Mouse (Mus musculus) hindbrain, embryonic 13.5 days (tissue): ENCODE results near the gene Gm45808. TPM values are rescaled to one million over a fixed set of nuclear protein-coding genes. Genes with fewer than 3 reads are reported as not detected.

Experiments used
- ATAC-seq: fragments of 200-750 bp; cut with Nextera tagmentation; 2 replicates; pipeline ENCODE4 v1.8.0; 2017; ENCODE audit warnings: moderate TSS enrichment; ENCODE audit not compliant: low FRiP score
- H3K27ac ChIP-seq: fragments of 300-500 bp; sonication (generic); 2 replicates; pipeline ENCODE4 v1.5.1; 2015; ENCODE audit warnings: inconsistent platforms, mild to moderate bottlenecking, moderate library complexity
- H3K27me3 ChIP-seq: fragments of 300-500 bp; sonication (generic); 2 replicates; pipeline ENCODE4 v1.6.1; 2015; ENCODE audit warnings: mild to moderate bottlenecking, inconsistent platforms
- H3K36me3 ChIP-seq: fragments of 300-500 bp; sonication (generic); 2 replicates; pipeline ENCODE4 v1.6.1; 2015; ENCODE audit warnings: mild to moderate bottlenecking, inconsistent platforms
- H3K4me1 ChIP-seq: fragments of 300-500 bp; sonication (generic); replicated peaks from 2 replicates; pipeline ENCODE4 v1.6.1; 2015; ENCODE audit warnings: inconsistent platforms
- H3K4me2 ChIP-seq: fragments of 300-500 bp; sonication (generic); 2 replicates; pipeline ENCODE4 v1.6.1; 2015; ENCODE audit warnings: inconsistent platforms, mild to moderate bottlenecking, moderate library complexity
- H3K4me3 ChIP-seq: fragments of 300-500 bp; sonication (generic); 2 replicates; pipeline ENCODE4 v1.5.1; 2015; ENCODE audit warnings: mild to moderate bottlenecking, inconsistent platforms
- H3K9ac ChIP-seq: fragments of 300-500 bp; sonication (generic); 2 replicates; pipeline ENCODE4 v1.6.1; 2015; ENCODE audit warnings: mild to moderate bottlenecking, inconsistent platforms
- H3K9me3 ChIP-seq: fragments of 300-500 bp; sonication (generic); 2 replicates; pipeline ENCODE4 v1.6.1; 2016; ENCODE audit warnings: inconsistent platforms
- WGBS: fragments of 180-500 bp; shearing (Covaris S2); methylation state at CpG from one replicate; pipeline ENCODE4 v1.1.7; 2015; 5-methylcytosine and 5-hydroxymethylcytosine counted together
- polyA plus RNA-seq: library from polyadenylated mRNA; unstranded; fragments of >200 nt; fragmentation: Nextera tagmentation; extraction: Ambion mirVana; gene quantifications from 2 replicates; pipeline ENCODE4 v1.2.1, GENCODE M21; 2015

Gm45808 gene
- polyA plus RNA-seq, 1 experiment from 2014 or later: not detected

DNA sequence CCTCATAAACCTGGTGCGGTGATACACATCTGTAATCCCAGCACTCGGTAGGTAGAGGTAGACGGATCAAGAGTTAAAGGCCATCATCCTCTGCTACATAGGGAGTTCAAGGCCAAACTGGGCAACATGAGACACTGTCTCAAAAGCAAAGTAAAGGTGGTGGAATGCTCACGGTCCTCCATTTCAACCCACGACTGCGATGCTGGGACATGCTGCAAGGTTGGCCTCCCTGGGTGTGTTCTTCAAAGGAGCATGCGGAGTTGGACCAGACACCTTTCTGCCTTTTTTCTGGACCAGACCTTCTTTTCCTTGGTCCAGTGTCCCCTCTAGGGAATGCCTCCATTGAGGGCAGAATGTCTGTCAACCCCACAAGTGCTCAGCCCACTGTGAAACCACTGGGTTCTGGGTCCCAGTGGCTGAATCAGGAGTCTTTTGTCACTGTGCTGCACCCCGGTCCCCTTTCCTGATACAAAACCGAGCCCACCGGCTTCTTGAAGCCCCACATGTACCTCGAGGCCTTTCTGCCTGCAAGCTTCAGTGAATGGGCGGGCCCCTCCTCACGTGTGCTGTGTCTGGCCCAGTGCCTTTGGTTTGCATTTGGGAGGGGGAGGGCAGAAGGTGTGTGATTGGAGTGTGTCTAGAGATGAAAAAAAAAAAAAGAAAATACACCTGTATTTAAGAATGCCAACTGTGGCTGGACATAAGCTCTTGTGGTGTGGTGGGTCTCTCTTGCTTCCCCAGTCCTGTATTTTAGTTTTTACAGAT, 30.5 kb downstream of the Gm45808 start:
- no peak for ATAC-seq
- Histone ChIP-seq H3K9ac (peak overlapping the region; percentile 95; the same call in 1 of the 2 replicates), H3K27me3 (no peaks in the 10 kb centered on the region), H3K27ac (peak overlapping the region; percentile 97), H3K9me3 (no peaks in the 10 kb centered on the region), H3K4me3 (no peak overlapping the region), H3K36me3 (peaks cover 58% of the 10 kb centered on the region), H3K4me1 (peaks cover 32% of the 10 kb centered on the region), H3K4me2 (no peak overlapping the region)
- 78% methylated on average over 13 of the region's 13 CpGs for WGBS

DNA sequence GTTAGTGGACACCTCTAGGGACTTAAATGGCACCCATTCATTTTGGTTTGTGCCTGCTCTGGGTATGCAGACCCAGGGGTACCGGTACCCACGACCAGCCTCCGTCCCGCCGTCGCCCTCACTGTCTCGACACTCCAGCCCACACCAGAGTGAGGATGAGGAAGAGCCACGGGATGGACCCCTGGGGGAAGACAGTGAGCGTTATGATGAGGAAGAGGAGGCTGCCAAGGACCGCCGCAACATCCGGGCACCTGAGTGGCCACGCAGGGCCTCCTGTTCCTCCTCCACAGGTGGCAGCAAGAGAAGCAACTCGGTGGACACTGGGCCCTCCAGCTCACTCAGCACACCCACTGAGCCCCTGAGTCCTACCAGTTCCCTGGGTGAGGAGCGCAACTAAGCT, 31.6 kb downstream of the Gm45808 start:
- ATAC-seq: no peak
- H3K4me2 ChIP-seq: no peak overlapping the region
- H3K4me1 ChIP-seq: peaks cover 21% of the 10 kb centered on the region
- H3K36me3 ChIP-seq: peaks cover 60% of the 10 kb centered on the region
- no peak overlapping the region for H3K4me3 ChIP-seq
- no peak overlapping the region for H3K9ac ChIP-seq
- no peaks in the 10 kb centered on the region for H3K9me3 ChIP-seq
- H3K27ac ChIP-seq: no peak overlapping the region
- 88% methylated on average over 15 of the region's 15 CpGs for WGBS
- no peaks in the 10 kb centered on the region for H3K27me3 ChIP-seq

DNA sequence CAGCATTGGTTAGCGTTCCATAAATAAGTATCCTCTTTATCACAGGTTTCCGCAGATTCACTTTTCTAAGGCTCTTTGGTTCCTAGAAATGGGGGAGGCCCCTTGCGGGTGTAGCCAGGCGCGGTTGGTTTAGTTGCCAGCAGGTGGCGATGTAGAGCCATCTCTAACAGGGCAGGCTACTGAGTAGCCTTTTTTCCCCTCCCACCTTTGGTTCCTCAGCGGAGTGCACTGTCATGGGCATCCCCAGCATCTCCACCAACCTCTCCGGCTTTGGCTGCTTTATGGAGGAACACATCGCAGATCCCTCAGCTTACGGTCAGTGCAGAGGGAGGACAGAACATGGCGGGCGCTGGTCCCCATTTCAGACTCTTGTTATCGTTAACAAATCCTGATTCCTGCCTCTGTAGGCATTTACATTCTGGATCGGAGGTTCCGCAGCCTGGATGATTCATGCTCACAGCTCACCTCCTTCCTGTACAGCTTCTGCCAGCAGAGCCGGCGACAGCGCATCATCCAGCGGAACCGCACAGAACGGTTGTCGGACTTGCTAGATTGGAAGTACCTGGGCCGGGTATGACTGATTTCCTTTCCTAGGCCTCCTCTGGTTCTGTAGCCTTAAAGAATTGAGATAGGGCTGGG, 35.1 kb downstream of the Gm45808 start:
- WGBS: 53% methylated on average over 23 of the region's 23 CpGs
- peaks cover under 1% of the 10 kb centered on the region; the same call in 1 of the 2 replicates for H3K4me1 ChIP-seq
- no peak overlapping the region for H3K27ac ChIP-seq
- peak; percentile 70 for ATAC-seq
- H3K9me3 ChIP-seq: no peaks in the 10 kb centered on the region
- H3K27me3 ChIP-seq: no peaks in the 10 kb centered on the region
- H3K36me3 ChIP-seq: peaks cover 60% of the 10 kb centered on the region
- H3K4me3 ChIP-seq: no peak overlapping the region
- H3K4me2 ChIP-seq: 0 out of 2 replicates have a peak overlapping the region, but pooled peaks have one; percentile 0
- peak overlapping the region; percentile 51; the same call in 1 of the 2 replicates for H3K9ac ChIP-seq

DNA sequence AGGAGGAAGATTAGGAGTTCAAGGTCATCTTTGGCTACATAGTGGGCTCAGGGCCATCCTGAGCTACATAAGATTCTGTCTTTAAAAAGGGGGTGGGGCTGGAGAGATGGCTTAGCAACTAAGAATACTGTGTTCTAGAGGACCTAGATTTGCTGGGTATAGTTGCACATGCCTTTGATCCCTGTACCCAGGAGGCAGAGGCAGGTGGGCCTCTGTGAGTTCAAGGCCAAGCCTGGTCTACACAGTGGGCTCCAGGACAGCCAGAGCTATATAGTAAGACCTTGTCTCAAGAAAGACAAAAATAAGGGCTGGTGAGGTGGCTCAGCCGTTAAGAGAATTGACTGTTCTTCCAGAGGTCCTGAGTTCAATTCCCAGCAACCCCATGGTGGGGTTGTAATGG, 36.6 kb downstream of the Gm45808 start:
- 90% methylated on average over 1 of the region's 1 CpGs for WGBS
- H3K9ac ChIP-seq: no peak overlapping the region
- no peaks in the 10 kb centered on the region for H3K27me3 ChIP-seq
- H3K4me1 ChIP-seq: no peaks in the 10 kb centered on the region
- H3K4me2 ChIP-seq: no peak overlapping the region
- no peak overlapping the region for H3K4me3 ChIP-seq
- H3K36me3 ChIP-seq: peaks cover 59% of the 10 kb centered on the region
- ATAC-seq: no peak
- no peaks in the 10 kb centered on the region for H3K9me3 ChIP-seq
- no peak overlapping the region for H3K27ac ChIP-seq

DNA sequence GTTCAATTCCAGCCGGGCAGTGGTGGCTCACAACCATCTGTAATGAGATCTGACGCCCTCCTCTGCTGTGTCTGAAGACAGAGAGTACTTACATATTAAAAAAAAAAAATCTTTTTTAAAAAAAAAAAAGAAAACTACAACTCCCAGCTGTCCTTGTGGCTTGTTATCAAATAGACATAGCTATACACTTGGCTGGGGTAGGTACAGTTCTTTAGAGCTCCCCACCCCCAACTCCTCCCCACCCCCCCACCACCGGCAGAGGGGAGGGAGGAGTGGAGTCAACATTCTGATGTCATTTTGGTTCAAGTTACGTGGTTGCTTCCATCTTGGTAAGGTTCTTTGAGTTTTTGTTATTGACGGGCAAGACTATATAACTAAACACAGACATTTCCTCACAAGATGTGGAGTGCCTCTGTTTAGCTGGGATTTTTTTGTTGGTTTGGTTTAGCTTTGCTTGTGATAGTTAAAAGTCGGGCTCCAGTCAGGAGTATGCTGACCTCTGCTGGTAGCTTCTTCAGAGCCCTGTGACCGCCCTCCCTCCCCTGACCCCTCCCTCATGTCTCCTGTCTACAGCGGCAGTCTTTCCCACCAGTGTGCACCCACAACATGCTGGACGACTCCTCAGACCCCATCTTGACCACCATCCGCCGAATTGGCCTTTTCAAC, 39.2 kb downstream of the Gm45808 start:
- Histone ChIP-seq H3K27me3 (no peaks in the 10 kb centered on the region), H3K4me3 (no peak overlapping the region), H3K27ac (no peak overlapping the region), H3K4me2 (no peak overlapping the region), H3K36me3 (peaks cover 65% of the 10 kb centered on the region), H3K9me3 (no peaks in the 10 kb centered on the region), H3K9ac (no peak overlapping the region), H3K4me1 (no peaks in the 10 kb centered on the region)
- ATAC-seq: no peak
- 33% methylated on average over 11 of the region's 11 CpGs for WGBS

DNA sequence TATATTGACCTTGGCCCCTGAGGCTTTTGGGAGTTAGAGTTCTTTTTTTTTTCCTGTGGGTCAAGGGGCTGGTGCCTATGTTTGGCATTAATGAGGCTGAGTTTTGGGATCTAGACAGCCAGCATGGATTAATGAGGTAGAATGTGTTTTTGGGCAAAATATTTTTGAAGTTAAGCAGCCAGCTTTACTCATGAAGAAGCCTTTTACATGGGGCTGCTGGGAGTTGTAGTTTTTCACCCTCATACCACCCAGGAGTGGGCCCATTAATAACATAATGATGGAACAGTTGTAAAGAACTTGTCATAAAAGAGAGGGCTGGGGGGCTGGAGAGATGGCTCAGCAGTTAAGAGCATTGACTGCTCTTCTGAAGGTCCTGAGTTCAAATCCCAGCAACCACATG, 40.0 kb downstream of the Gm45808 start:
- Histone ChIP-seq H3K4me1 (no peaks in the 10 kb centered on the region), H3K4me3 (no peak overlapping the region), H3K27me3 (no peaks in the 10 kb centered on the region), H3K4me2 (no peak overlapping the region), H3K27ac (no peak overlapping the region), H3K9ac (no peak overlapping the region), H3K36me3 (peaks cover 64% of the 10 kb centered on the region), H3K9me3 (no peaks in the 10 kb centered on the region)
- ATAC-seq: no peak

DNA sequence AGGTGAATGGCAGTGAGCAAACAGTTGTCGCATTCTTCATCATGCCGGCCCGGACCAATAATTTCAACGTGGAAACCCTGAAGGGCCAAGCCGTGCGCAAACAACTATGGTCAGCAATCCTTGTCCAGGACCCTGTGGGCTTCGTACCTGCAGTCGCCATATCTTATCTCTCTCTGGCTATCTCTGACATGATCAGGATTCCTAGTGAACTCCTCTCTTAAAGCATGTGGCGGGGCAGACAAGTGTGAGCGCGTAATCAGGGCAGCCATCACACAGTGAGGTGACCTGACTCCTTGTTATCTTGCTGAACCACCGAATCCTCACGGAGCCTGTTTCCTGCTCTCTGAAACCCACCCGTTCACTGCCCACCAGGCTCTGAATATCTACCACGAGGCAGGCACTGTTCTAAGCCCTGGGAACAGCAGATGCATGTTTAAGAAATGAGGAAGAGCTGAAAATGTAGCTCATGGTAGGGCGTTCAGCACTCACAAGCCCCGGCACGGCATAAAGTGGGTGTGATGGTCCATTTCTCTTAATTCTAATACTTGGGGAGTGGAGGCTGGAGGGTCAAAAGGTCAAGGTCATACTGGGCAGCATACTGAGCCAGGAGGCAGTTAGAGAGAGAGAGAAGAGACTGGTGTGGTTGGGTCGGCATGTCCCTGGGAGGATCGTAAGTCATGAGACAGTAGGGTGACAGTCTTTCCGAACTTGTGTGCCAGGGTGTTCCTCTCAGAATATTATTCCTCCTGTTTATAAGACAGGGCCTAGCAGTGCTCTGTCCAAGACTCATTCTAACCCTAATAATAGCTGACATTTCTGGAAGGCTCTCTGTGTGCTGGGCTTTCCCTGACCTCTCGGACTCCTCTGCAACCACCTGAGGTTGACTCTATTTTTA, 42.8 kb downstream of the Gm45808 start:
- Histone ChIP-seq H3K27ac (no peak overlapping the region), H3K9me3 (no peaks in the 10 kb centered on the region), H3K4me1 (no peaks in the 10 kb centered on the region), H3K9ac (no peak overlapping the region), H3K4me2 (no peak overlapping the region), H3K36me3 (peaks cover 73% of the 10 kb centered on the region), H3K27me3 (no peaks in the 10 kb centered on the region), H3K4me3 (no peak overlapping the region)
- 91% methylated on average over 22 of the region's 22 CpGs for WGBS
- no peak for ATAC-seq

DNA sequence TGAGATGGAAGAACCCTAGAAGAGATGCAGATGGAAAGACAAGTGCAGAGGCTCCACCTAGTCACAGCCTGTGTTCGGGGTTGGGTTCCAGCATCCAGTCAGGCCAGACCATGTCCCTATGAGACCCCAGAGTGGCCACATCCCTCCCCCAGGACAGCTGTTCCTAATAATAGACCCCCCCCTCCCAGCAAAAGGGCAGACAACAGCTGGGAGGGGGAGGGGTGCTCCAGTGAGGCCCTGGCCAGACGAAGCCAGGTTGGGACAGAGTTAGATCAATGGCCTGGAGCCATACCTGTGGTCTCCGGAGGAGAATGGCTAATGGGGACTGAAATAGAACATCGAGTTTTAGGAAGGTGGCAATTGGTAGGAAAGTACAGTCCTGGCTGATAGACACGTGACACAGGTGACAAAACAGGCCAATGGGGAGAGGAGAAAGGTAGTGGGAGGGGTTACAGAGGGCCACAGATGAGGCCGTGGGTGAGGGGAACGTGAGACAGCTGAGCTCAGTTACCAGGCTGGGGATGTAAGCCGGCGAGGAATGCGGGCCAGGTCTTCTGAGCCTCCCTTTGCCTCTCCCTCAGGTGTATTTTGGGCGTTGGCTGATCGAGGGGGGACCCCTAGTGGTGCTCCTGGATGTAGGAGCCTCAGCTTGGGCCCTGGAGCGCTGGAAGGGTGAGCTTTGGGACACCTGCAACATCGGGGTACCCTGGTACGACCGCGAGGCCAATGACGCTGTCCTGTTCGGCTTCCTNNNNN, 48.9 kb downstream of the Gm45808 start, which contains the start of gene Ruvbl2:
Gene Ruvbl2, minus strand, starts transcription at position 576 of the 756 bp plus-strand sequence.
- peak within 1 kb of the TSS; percentile 13; the same call in 1 of the 2 replicates for H3K4me2 ChIP-seq
- peaks cover 30% of the 10 kb centered on the region for H3K36me3 ChIP-seq
- WGBS: 25% methylated on average over 19 of the region's 19 CpGs
- H3K4me1 ChIP-seq: peaks cover 44% of the 10 kb centered on the region
- no peaks in the 10 kb centered on the region for H3K27me3 ChIP-seq
- H3K4me3 ChIP-seq: peak within 1 kb of the TSS; percentile 7; the same call in 1 of the 2 replicates
- peak within 1 kb of the TSS; percentile 35; the same call in 1 of the 2 replicates for H3K9ac ChIP-seq
- H3K27ac ChIP-seq: no peak within 1 kb of the TSS
- ATAC-seq: no peak
- no peaks in the 10 kb centered on the region for H3K9me3 ChIP-seq

DNA sequence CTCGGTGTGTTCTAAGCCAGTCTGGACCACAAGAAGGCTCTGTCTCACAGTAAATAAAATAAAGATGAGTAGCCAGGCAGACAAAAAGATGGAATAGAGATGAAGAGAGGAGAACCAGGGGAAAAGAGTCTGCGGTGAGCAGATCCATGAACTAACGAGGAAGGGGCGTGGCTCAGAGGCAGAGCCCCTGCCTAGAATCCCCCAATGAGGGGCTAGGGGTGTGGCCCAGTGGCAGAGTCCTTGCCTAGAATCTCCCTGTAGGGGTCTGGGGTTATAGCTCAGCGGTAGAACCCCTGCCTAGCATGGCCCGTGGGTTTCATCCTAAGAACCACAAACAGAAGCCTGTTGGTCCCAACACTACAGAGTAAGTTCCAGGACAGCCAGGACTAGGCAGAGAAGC, 49.6 kb downstream of the Gm45808 start:
- H3K4me1 ChIP-seq: peaks cover 50% of the 10 kb centered on the region
- no peak overlapping the region for H3K27ac ChIP-seq
- no peak overlapping the region for H3K9ac ChIP-seq
- H3K4me2 ChIP-seq: no peak overlapping the region
- no peak overlapping the region for H3K4me3 ChIP-seq
- no peak for ATAC-seq
- H3K27me3 ChIP-seq: no peaks in the 10 kb centered on the region
- 34% methylated on average over 6 of the region's 6 CpGs for WGBS
- no peaks in the 10 kb centered on the region for H3K9me3 ChIP-seq
- H3K36me3 ChIP-seq: peaks cover 24% of the 10 kb centered on the region

DNA sequence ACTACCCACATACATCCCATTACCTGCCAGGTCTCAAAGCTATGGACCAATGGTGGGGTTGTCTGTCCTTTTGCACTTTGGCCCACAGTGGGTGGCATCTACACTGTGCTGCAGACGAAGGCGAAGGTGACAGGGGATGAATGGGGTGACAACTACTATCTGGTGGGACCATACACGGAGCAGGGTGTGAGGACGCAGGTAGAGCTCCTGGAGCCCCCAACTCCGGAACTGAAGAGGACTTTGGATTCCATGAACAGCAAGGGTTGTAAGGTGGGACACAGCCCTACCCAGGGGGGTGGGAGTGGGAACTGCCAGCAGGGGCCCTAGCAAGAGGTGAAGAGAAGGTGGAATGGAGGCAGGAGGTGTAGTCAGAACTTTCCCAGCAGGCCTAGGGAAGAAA, 50.2 kb downstream of the Gm45808 start:
- Histone ChIP-seq H3K36me3 (peaks cover 26% of the 10 kb centered on the region), H3K27me3 (no peaks in the 10 kb centered on the region), H3K27ac (no peak overlapping the region), H3K4me1 (peaks cover 54% of the 10 kb centered on the region), H3K4me2 (peak overlapping the region; percentile 69; the same call in 1 of the 2 replicates), H3K4me3 (no peak overlapping the region), H3K9ac (0 out of 2 replicates have a peak overlapping the region, but pooled peaks have one; percentile 79), H3K9me3 (no peaks in the 10 kb centered on the region)
- 92% methylated on average over 5 of the region's 5 CpGs for WGBS
- no peak for ATAC-seq

DNA sequence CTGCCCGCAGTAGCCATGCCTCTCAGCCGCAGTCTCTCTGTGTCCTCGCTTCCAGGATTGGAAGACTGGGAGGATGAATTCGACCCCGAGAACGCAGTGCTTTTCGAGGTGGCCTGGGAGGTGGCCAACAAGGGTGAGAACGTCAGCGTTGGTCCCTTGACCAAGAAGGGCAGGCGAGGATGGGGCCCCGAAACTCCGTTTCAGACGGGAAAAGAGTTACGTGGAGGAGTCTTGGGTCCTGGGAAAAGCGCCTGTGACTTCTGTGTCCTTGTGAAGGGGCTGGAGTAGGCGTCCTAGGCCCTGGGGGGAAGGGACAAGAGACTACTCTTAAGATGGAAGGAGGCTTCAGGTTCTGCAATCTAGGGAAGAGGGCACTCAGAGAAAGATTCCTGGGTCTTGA, 51.6 kb downstream of the Gm45808 start:
- 3% methylated on average over 16 of the region's 16 CpGs for WGBS
- peak overlapping the region; percentile 56 for H3K27ac ChIP-seq
- no peaks in the 10 kb centered on the region for H3K9me3 ChIP-seq
- peak overlapping the region; percentile 69 for H3K4me2 ChIP-seq
- H3K4me1 ChIP-seq: peaks cover 56% of the 10 kb centered on the region
- peaks cover 29% of the 10 kb centered on the region for H3K36me3 ChIP-seq
- peak overlapping the region; percentile 79 for H3K9ac ChIP-seq
- H3K27me3 ChIP-seq: no peaks in the 10 kb centered on the region
- H3K4me3 ChIP-seq: peak overlapping the region; percentile 75
- peak; percentile 26 for ATAC-seq
